Mouse (Mus musculus): ENCODE results near the gene Zfp827.

Gene Zfp827

DNA sequence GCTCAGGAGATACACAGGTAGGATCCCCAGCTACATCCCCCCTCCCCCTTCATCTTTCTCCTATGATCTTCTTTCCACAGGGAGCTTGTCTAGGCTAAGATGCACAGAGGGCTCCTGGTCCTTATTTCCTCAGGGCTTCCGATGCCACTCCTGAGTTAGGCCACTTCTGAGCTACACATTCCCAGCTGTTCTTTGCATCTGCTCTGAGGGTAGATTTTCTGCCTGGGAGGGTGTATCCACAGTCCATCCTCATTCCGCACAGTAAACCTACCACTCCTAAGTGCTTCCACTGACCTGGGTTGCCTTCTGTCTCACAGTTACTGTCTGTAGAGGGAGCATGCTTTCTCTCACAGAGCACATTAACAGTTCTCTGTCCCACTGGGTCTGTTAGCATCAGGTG is 37.7 kb downstream of the Zfp827 start:
- DNase-seq (ENCODE audit: low spot score): no peak

DNA sequence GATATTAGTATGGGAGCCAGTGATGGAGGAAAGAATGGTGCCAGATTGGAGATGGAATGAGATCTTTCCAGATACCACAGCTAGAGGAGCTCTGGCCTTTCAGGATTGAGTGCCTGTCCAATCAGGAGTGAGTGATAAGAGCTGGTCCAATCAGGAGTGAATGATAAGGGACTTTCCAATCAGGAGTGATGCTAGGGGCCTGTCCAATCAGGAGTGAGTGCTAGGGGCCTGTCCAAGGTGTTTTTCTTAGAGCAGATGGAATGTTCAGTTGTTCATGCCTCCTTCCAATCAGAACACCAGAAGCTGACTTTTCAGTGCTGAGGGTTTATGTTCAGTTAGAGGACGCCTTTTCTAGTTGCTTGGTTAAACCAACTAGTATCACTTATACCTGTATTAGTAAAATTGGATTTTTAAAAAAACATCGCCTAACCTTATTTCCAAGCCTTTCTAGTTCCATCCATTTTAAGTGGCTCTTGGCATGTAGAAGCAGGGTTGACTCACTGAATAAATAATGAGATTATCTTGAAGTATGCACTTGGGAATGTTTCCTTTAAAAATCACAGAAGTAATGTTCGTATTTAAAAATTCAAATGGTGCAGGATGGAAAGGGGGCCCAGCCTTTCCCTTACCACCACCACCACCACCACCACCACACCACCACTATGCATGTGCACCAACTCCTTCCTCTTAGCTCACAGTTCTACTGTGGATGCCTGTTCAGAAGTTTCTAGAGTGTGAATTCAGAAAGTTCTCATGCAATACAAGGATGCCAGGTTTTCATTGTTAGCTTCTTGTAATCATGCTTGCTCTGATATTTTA is 39.8 kb downstream of the Zfp827 start:
- no peak for DNase-seq (ENCODE audit: low spot score)

DNA sequence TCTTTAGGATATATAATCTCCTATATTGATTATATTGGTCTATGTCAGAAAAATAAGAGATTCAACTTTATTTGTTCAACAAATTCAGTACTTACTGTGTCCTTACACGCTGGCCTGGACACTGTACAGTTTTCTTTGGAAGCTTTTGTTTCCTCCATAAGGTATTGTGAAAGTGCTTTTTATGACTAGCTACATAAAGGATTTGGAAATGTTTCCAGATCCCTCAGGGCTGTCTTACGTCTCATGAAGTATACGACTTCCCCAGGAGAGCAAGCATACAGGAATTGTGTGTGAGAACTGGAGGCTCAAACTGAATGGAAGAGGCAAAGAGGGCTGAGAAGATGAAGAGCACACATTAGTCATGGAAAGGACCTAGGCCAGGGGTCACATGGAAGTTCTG is 45.1 kb downstream of the Zfp827 start:
- DNase-seq (ENCODE audit: low spot score): no peak

DNA sequence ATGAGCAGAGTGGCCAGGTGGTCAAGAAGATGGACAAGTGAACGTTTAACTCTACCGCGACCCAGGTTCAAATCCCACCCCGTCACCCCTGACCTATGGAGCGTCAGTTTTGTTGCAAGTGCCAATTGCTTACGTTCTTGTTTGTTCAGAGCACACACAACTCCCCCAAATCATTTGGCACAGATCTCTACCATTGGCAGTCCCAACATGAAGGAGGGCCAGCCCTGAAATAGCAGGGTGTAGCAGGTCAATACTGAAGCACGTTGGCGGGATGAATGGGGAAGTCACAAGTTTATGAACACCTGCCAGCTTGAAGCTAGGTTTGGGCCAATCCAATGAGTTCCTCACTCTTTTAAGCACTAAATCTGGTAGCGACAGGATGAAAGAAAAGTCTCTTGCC is 46.7 kb downstream of the Zfp827 start:
- no peak for DNase-seq (ENCODE audit: low spot score)

- DNase-seq (ENCODE audit: low spot score): no peak
Observed at GRCm38 (mm10) chr8:79077256-79077655, 49.0 kb downstream of the Zfp827 start.

GRCm38 (mm10) chr8:79078556-79079195 is 50.4 kb downstream of the Zfp827 start:
- peak; percentile 20 for DNase-seq (ENCODE audit: low spot score)

DNA sequence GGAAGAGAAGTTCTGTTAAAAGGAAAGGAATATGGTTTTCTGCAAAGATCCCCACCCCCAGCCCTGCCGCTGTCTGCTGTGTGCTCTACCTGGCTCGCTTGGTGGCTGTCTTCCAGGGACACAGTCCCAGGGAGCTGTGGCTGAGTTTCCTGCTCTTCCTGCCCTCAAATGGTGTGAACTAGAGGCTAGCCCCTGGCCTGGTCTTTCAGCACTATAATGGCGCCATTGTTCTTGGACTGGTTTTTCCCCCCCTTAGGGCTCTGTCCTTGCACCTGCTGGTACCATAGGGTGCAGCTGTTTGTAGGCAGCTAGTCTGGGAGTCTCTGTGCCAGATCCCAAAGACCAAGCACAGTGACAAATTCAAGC is 50.9 kb downstream of the Zfp827 start:
- no peak for DNase-seq (ENCODE audit: low spot score)

DNA sequence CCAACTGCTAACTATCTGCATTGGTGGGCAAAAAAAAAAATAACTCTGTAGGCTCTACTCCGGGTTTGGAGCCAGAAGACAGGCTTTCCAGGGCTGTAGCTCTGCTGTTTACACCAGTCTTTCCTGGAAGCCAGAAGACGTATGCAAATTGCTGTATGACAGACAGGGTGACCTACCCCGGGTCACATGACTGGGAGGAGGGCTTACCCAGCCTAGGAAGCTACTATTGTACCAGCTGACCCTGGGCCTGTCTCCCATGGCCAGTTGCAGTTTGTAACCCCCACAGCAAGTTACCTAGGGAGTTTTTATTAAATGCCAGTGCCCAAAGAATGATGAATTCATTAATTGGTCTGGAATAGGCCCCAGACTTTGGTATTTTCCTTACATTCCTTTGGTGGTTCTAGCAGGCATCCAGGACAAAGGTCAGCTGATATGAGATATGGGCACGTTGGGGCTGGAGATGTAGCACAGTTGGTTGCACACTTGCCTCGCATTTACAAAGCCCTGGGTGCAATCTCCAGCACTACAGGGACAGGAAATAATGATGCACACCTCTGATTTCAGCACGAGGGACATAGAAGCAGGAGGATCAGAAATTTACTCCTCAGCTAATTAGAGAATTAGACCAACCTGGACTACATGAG is 52.0 kb downstream of the Zfp827 start:
- no peak for DNase-seq (ENCODE audit: low spot score)

- no peak for DNase-seq (ENCODE audit: low spot score)
Observed at GRCm38 (mm10) chr8:79081333-79081732, 53.1 kb downstream of the Zfp827 start.

- no peak for DNase-seq (ENCODE audit: low spot score)
Observed at GRCm38 (mm10) chr8:79081955-79082354, 53.7 kb downstream of the Zfp827 start.

DNA sequence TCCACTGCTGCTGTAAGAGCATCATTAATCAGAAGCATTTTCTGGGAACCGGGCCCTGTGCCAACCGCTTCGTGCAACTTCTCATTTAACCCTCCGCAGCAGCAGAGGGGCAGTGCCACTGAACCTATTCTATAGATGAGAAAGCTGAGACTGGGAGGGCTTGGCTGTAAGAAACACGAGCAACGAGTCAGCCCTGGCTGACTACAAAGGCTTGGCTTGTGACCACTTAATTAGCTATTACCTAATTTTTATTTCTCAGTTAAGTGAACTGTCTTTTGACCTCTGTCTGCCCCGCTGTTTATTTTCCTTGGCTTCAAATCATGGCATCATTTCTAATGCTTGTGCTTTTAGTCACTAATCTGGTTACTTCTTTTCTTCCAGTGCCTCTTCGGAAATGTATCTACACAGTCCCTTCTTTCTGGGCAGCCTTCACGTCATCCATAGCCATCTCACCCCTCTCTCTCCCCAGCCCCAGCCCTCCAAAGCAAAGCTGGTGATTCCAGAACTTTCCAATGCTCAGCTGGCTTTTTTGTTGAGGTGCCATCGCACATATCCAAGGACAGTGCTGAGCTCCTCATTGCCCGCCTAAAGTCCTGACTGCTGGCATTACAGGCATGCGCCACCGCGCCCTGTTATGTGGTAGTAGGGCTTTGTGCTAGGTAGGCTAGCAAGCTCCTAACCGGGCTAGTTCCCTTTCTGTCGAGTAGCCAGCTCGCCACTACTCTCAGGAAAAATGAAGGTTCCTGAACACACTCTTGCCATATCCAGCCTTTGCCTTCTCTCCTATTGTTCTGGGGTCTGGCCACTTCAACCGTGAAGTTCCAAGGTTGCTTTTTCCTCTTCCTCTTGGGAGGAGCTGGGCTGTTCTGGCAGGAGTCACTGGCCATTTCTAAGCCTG is 55.5 kb downstream of the Zfp827 start:
- DNase-seq (ENCODE audit: low spot score): no peak

- no peak for DNase-seq (ENCODE audit: low spot score)
Observed at GRCm38 (mm10) chr8:79084359-79084820, 56.2 kb downstream of the Zfp827 start.

DNA sequence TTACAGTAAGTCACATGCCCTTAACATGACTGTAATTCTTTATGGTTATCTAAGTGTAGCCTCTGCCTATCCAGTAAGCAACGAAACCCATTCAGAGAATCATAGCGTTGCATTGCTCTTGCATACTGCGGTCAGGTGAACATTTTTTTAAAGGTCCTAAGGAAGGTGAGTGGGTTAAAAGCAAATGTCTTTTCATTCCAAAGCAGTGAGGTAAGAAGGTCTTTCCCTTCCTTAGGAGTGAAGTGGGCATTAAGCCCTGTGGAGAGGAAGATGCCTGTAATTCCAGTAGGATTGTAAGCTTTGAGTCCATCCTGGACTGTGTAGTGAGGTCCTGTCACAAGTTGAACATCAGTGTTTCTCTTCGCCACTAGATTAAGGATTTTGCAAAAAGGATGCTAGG is 66.2 kb downstream of the Zfp827 start:
- DNase-seq (ENCODE audit: low spot score): no peak

- DNase-seq (ENCODE audit: low spot score): no peak
Observed at GRCm38 (mm10) chr8:79095162-79095561, 66.9 kb downstream of the Zfp827 start.

GRCm38 (mm10) chr8:79096970-79097369 is 68.7 kb downstream of the Zfp827 start:
- no peak for DNase-seq (ENCODE audit: low spot score)

DNA sequence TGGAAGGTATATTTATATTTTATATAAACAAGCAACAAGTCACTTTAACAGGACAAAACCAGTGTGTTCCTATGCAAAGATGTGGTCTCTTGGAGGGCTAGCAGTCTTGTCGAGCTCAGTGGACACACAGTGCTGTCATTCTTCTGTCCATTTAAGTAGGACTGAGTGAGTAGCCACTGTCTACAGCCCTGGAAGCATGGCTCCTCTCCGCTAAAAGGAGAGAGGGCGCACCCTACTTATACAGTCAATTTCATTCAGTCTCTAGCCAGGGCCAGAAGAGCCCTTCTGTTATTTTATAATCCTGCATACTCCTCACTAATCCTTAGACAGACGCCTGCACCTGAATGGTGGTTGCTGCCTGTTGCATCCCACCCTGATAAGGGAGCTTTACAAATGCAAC is 74.5 kb downstream of the Zfp827 start:
- DNase-seq (ENCODE audit: low spot score): no peak

GRCm38 (mm10) chr8:79103185-79103878 is 75.1 kb downstream of the Zfp827 start:
- no peak for DNase-seq (ENCODE audit: low spot score)

- DNase-seq (ENCODE audit: low spot score): no peak
Observed at GRCm38 (mm10) chr8:79103923-79104580, 75.8 kb downstream of the Zfp827 start.

- no peak for DNase-seq (ENCODE audit: low spot score)
Observed at GRCm38 (mm10) chr8:79104634-79105033, 76.4 kb downstream of the Zfp827 start.

DNA sequence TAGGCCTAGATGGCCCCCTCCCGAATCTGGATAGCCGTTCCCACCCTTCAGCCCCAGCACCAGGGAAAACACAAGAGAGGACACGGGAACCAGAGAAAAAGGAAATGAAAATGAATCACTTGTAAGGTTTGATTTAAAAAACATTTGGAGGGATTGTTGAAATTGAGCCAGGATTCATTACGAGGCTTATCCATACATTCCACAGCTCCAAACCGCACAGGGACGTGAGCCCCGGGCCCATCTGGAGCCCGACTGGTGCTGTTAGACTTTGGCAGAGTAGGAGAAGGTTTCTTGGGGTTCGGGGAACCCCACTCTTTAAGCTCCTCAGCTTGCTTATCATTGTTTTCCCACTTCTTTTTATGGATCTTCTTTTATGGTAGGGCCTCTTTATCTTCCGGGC is 76.9 kb downstream of the Zfp827 start:
- no peak for DNase-seq (ENCODE audit: low spot score)

DNA sequence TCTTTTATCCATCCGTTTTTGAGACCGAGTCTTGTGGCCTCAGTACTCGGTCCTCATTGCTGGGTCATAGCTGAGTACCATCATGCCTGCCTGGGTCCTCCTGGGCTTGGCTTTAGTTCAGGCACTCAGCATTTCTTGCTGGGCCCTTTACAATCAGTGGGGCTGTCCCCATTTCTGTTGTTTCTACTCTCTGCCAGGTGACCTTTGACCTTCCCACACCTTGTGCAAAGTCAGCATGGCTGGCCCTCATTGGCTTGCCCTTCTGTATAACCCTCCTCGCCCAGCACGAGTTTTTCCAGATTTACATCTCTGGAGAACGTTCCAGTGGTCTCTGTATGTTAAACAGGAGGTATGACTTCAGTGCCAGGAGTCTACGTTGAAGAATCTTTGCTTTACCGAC is 83.2 kb downstream of the Zfp827 start:
- no peak for DNase-seq (ENCODE audit: low spot score)

Data from retina, embryonic 14.5 days (tissue).